Mouse (Mus musculus): Measurements from ENCODE around the gene Fam83g.

GRCm38 (mm10) chr11:61751612-61752011 is 67.7 kb downstream of the Fam83g start:
- TF ChIP-seq TCF12 (IDR thresholded peaks at IDR 0.05; ENCODE audit: low read depth, low read length) (no peak), CTCF (conservative IDR thresholded peaks at IDR 0.05 in 1 of 2, IDR thresholded peaks at IDR 0.05 in 1 of 2; ENCODE audit: low read depth in 2 of 2, low read length in 2 of 2) (peak; percentile 71 to 83), SIN3A (IDR thresholded peaks at IDR 0.05; ENCODE audit: low read length) (no peak), POLR2A (IDR thresholded peaks at IDR 0.05; ENCODE audit: low read depth, low read length) (no peak), USF2 (conservative IDR thresholded peaks at IDR 0.05; ENCODE audit: low read depth, low read length) (no peak), ZC3H11A (IDR thresholded peaks at IDR 0.05; ENCODE audit: low read depth, low read length) (no peak), MAFK (IDR thresholded peaks at IDR 0.05; ENCODE audit: insufficient replicate concordance, low read length) (no peak), MXI1 (IDR thresholded peaks at IDR 0.05; ENCODE audit: low read depth, low read length) (no peak), MAZ (IDR thresholded peaks at IDR 0.05; ENCODE audit: low read depth, low read length) (no peak)

All from CH12.LX (cell line).